Mouse (Mus musculus) testis, postnatal 10 days (tissue): ENCODE results near the gene 1700029H14Rik.

Source experiments
- DNase-seq: peaks from one replicate; pipeline ENCODE4 v3.0.0; 2021; ENCODE audit warnings: low spot score

1700029H14Rik gene

DNA sequence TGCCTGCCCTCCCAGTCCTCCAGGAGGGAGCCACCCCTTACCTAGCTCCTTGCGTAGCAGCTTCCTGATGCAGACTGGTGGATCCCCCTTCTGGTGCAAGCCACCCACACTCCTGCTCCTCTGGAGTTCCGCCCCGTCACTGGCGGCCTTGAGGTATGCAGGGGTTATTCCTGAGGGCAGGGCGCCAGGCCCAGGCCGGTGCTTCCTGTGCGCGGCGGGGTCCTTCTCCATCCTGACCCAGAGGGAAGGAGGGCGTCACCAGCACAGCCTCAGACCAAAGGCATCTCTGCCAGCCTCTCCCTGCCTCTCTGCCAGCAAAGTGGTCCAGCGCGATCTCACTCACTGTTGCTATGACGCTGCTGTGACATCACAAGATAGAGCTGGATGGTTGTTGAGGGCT lies at the start of gene 1700029H14Rik:
1700029H14Rik (minus strand) TSS at position 344 of the 400 bp plus-strand sequence.
- peak; percentile 64 for DNase-seq

DNA sequence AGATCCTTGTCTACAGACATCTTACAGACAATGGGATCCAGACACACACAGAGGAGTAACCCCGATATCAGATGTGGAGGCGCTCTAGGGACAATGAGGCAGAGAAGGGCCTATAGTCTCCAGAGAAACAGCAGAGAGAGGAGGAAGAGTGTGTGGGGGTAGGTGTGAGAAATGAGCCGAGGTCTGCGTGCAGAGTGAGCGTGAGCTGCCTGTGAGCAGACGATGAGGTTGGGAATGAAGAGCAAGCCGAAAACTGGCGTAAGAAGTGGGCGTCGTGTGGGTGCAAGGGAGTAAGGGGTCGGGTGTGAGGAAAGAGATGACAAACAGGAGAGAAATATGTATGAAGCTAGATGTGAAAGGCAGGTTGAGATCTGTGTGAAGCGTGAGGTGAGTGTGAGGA lies 49.4 kb upstream of the 1700029H14Rik start:
- DNase-seq, result no peak

DNA sequence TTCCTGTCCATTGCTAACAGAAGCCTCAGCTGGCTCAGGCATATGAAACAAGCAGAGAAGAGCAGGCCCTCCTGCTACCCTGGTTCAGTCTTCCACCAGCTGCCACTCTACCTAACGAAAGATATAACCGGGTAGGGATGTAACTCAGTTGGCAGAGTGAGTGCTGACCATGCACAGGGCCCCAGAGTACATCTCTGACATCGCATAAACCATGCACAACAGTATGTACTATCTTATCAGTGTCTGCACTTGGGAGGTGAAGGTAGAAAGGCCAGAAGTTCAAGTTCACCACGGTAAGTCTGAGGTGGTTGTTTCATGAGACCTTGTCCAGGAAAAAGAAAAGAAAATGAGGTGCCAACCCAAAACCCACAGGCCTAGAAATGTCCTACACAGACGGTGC lies 47.7 kb upstream of the 1700029H14Rik start:
- DNase-seq, result no peak

DNA sequence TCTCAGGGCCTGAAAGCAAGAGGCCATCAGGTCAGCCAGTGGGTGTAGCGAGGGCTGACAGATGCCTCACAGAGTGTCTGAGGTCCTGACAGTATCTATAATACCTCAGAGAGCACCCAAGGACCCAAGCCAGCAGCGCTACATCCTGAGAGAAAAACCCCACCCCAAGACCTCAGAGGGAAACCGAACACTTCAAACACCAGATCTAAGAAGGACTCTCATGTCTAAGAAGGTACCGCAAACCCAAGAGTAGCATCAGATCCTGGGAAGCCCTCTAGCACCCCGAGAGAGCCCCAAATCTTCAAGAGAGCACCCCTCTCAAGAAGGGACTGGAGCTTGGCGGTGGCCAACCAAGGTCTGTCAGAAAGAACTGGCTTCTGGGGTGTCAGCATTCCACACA lies 46.7 kb upstream of the 1700029H14Rik start:
- no peak for DNase-seq

DNA sequence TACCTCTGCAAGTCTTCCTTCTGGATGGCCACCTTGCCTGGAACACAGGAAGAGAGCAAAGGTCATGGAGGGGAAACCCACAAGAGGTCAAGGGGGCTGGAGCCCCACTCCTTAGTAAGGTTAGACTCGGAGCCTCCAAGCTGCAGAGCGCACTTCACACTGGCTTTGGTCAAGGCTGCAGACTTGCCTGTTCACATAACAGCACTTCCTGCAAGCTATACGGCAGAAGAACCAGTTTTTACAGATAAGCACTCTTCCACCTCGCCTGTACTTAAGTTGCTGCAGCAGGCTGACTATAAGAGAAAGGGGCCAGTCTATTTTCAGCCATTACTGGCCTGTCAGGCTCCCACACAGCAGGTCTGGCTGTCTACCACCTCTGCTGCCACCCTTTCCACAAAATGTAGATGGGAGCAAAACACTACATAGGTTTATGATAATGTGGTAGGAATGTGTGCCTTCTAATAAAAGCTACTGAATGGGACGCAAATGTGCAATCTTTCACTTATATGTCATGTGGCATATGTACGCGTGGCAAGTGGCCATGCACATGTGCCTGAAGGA lies 43.7 kb upstream of the 1700029H14Rik start:
- no peak for DNase-seq

DNA sequence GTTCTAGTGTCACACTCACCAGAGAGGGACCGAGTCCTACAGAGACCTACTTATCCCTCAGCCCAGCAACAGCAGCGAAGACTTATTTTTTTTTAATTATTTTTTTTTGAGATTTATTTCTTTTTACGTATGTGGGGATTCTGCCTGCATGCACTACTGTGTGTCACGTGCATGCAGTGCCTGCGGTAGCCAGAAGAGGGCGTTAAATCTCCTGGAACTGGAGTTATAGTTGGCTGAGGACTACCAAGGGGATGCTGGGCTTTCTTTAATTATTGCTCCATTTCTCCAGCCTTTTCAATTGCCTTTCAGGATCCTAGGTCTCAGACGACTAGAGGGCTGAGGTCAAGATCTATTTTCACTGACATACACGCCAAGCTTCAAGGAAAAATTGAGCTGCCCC lies 40.4 kb upstream of the 1700029H14Rik start:
- DNase-seq, result peak; percentile 67

DNA sequence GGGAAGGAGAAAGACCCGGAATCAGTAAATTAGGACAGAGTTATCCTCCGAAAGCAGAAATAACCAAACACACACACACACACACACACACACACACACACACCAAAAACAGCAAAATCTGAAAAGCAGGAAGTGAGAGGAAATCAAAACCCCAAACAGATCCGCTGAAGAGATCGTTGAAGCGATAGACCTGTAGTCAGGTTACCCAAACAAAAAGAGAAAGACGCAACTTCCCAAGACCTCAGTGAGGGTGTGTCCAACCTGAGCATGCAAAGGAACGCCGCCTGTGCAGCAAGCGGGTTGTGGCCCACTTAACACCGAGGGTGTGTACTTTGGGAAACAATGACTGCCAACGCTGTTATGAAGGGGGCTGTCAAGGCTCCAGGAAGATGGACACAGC lies 38.9 kb upstream of the 1700029H14Rik start:
- DNase-seq, result no peak

DNA sequence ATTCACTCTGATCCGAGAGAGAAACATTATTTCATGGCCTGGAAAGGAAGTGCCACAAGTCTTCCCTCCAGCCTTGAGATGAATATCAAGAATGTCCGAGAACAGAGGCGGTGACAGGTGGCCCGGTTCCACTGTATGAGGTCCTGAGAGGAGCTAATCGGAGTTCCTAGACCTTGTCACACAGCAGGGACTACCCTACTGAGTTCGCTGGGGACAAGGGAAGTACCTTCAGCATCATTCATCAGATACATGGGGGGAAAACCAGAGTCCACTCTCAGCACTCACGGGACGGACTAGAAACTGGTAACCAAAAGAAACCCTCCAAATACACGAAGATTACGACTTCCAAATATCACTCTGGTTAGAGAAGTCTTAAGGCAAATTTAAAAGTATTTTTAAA lies 38.5 kb upstream of the 1700029H14Rik start:
- DNase-seq, result no peak

DNA sequence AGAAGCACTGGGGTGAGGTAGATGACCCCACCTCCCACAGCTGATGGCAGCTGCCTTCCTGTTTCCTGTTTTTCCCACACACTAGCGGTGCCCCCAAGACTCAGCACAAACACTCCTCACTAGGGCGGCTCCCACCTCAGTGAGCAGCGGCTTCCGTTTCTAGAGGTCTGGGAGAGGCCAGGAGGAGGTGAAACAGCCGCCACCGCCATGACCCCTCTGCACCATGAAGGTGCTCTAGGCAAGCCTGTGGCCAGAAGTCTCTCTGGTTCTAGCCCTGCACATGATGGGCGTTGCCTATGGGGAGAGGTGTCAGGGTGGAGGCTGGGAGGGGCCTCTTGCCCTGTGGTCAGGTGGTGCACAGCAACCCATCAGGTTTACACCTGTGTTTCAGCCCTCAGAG lies 37.9 kb upstream of the 1700029H14Rik start:
- DNase-seq, result no peak

DNA sequence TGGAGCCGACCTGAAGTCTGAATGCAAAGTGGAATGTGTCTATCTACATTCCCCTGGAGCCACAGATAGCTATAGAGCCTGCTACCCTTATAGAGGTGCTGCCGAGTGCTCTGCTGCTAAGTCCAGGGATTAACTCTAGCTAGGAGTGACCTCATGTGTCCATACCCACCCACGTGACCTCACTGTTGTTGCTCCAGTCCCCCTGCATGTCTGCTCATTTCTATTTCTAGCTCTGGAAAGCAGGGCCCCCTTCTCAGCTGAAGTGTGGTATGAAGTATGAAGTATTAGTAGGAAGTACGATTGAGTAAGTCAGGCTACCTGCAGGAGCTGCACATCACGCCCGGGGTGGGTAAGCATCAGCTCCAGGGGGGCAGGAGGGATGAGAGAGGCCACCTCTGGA lies 35.5 kb upstream of the 1700029H14Rik start:
- DNase-seq, result no peak

DNA sequence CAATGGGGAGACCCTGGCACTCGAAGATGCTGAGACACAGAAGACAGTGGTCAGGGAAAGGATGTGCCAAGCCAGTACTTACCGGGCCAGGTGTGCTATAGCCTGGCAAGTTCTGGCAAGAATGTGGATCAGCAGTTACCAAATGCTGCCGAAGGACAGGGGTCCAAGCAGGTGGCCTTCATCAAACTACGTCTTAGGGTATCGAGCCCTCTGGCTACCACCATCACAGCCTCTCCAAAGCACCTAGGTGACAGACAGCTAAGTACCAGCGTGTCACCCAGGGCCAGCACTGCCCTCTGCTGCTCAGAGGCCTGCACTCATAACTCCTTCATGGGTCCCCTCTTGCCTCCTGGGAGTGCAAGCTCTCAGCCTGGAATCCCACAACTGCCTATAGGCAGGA lies 33.6 kb upstream of the 1700029H14Rik start:
- DNase-seq, result no peak

DNA sequence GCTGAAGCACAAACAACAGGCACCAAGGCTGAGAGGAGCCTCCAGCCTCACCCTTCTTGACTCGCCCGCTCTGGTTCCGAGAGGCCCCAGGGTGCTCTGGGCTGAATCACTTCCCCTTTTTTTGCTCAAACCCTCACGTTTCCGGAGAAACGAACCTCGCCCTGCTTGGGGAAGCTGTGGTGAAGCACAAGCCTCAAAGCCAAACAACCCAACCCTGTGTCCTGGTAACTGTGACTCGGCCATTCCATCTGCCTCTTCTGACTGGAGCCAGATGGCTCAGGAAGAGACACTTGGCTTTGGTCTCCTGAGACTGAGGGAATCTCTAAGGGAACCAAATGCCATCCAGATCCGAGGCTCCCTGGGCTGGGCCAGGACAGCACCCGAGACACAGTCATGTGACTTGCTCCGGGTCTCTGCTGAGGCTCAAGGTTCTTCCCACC lies 32.6 kb upstream of the 1700029H14Rik start:
- DNase-seq, result no peak

DNA sequence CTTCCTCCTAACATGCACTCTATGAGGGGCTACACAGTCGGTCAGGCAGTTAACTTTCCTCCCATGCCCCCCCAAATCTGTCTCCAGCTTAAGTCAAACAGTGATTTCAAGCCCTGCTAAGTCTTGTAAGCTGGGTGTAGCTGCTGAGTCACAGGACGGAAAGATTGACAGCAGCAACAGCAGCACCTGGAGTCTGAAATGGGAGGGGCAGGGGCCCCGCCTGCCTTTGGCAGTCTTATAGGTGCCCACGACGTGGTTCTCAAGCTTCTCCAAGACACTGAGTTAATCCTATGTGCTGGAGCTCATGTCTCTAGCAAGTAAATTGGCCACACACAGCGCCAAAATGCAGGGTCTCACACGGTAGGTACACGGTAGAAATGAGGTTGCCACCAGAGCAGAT lies 31.1 kb upstream of the 1700029H14Rik start:
- no peak for DNase-seq

DNA sequence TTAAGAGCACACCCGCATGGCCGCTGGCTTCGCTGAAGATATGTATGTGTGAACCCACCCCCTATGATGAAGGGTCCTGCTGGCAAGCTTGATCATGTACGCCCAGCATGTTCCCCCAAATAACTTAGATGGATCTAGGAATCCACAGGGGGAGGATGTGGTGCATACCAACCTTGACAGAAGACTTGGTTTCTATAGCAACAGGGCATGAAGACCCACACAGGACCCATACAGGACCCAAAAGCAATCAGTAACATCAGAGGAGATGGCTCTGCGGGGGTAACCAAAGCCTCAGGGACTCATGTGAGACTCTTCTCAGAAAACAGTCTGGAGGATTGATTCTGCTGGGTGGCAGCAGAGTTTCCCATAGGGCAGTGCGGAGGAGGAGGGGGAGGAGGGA lies 29.0 kb upstream of the 1700029H14Rik start:
- DNase-seq, result no peak

DNA sequence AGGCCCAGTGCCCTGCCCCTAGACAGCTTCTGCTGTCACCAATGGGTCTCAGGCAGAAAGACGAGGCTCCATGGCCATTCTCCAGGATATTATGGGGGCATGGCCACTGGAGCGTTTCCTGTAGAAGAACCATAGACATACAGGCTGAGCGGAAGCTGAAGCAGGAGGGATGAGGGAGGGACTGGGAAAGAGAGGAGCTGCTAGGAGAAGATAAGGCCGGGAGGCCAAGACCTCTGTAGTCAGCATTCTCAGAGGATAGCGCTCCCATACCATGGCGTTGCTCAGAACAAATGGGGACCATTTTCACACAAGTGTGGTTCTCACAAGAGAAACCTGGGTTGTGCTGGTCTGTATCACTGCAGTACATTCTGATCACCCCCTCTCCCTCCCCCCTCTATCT lies 26.8 kb upstream of the 1700029H14Rik start:
- DNase-seq, result no peak

DNA sequence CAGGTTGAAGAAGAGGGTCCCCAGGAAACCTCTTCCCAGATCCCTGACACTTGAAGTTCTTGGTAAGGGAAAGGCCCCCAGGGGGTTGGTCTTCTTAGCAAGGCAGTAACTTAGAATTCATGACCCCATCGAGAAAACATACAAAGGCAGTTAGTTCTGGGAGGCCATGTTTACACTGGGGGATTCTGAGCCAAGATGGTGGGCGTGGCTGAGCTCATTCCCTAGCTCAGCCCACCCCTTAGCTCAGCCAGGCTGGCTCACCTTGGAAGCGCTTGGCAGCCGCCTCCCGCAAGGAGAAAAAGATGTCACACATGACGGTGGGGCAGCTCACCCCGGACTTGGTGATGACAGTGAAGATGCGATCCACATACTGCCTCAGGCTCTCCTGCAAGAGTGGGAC lies 22.4 kb upstream of the 1700029H14Rik start:
- no peak for DNase-seq

DNA sequence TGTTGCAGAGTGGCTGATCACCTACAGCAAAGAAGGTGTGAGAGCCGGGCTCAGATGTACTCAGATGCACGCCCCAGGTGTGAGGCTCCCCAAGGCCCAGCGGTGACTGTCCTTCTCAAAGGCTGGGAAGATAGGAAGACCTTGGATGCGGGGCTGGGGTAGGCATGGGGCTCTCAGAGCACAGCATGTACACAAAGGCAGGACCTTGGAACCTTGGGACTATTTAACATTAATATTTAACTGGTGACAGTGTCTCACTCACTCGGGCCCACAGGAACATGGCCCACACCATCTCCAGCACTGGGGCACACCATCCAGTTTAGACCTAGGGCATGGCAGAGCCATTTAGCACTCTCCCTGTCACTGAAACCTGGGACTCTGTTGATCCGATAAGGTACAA lies 15.6 kb upstream of the 1700029H14Rik start:
- no peak for DNase-seq

DNA sequence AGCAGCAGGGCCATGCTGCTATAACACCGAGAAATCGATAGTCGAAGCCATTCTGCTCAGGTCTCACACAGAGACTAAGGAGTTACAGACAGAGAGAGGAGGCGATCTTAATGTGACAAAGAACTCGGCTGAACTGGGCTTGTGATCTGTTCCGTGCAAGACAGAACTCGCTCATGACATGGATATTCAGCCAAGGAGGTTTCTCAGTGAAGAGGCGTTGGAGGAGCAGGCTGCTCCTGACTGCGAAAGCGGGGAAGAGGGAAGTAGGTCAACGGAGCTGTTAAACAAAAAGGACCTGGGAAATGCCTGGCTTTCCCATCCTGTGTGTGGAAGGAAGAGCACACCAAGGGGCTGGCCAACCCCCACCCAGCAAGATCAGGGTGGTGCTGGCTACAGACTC lies 9.7 kb upstream of the 1700029H14Rik start:
- DNase-seq, result no peak

DNA sequence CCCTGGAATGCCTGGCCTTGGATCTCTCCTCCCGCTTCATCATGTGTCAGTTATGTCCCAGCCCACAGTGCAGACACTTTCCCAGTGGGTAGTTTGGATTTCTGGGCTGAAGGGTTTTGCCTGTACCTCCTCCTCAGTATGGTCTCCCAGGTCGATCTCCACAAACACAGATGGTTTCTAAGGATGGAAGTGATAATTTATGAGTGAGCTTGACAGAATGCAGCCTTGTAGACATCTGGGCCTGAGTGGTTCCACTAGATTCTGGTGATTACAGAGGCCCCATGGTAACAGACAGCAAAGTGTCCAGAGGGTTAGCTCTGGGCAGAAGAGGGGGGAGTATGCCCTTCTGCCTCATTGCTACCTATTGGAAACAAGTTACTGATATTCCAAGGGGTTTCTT lies 4.7 kb downstream of the 1700029H14Rik start:
- no peak for DNase-seq

DNA sequence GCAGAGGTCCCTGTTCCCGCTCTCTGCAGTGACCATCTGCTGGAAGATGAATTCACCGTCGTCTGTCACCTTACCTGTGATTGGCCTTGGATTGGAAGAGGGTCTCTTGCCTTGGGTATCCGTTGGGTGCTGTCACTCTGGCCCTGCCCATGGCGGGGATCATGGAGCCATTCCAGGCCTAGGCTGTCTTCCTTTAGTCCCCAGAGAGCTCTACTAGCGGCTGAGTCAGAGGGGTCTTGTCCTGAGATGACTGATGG lies 10.8 kb downstream of the 1700029H14Rik start:
- no peak for DNase-seq

DNA sequence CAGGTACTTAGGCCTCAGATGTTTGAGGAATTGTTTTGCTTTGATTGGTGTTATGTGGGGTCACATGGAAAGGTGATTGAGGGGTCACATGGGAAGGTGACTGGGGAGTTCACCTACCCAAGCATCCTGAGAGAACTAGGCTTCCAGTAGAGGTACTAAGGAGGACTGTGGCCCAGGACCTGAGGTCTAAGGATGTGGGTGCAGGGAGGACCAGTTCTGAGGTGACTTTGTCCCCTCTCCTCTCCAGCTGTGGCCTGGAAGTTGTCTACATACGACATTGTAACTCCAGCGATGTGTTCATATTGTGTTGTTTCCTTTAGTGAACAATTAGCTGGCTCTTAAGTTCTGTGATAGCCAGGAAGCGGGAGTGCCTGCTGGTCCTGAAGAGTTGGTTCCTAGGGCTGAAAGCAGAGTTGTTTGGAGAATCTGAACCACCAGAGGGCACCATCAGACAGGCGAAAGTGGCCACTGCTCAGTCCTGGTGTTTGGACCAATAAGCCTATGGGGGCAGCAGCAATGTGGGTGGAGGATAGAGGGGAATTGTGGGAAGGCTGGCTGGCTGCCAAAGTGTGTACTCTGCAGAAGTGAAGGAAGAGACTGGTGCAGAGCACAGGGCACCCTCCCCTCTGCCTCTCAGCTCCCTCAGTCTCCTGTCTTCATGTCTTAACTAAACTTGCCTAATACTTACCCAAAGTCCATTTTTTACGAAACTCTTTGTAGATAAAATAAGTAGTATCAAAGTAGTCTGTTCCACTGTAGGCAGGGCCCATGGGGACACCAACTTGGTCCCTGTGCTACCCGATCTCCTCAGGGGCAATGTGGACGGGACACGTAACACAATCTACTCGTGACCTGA lies 11.3 kb downstream of the 1700029H14Rik start:
- peak; percentile 96 for DNase-seq

DNA sequence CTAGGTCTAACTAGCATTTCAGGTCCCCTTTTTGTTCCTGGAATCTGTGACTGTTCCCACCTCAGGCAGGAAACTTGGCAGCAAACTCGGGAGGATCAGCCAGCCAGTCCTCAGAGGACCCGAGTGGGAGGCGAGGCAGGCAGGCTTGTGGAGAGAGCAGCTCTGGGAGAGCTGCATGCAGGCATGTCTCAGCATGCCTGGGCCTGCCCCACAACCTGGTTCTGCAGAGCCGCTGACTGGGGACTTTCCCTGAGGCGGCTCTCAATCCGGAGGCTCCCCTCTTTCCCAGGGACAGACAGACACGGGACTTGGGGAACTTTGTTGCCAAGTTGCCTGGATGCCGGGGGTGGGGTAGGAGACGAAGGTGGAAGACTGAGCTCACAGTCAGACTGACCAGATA lies 13.4 kb downstream of the 1700029H14Rik start:
- peak; percentile 78 for DNase-seq

DNA sequence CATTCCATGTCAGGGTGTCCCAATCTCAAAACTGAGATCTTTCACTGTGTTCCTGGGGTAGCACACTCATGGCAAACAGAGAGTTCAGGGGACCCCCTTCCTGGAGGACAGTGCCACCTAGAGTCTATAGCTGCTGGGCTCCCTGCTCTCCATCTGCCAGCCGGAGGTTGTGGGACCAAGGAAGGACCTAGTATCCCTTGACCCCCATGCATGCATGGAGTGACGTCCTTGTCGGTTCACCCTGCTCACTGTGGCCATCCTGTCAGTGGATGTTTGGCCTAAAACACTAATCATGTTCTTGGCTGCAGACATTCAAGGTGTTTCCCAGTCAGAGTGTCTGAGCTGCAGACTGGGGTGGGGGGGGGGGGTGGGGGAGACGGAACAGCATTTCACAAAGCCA lies 14.0 kb downstream of the 1700029H14Rik start:
- DNase-seq, result peak; percentile 66

DNA sequence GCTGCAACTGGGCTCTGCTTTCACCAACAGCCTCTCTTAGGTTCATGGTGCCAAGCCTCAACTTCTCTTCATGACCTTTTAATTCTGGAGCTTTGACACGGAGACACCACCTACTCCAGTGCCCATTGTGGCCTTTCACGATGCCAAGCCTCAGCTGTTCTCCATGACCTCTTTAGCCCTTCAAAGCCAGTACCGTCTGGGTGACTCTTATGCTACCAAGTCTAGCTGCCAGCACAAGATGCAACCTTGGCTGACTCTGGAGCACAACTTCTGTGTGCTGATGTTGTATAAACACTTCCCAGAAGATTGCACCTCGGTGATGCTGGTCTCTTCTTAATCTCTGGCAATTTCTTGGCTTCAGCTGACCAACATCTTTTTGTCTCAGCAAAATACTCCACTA lies 15.8 kb downstream of the 1700029H14Rik start:
- no peak for DNase-seq
